Mouse (Mus musculus) small intestine, adult 2 months (tissue): ENCODE measurements around the gene Srp14. TPM values are rescaled to one million over a fixed set of nuclear protein-coding genes. Genes with fewer than 3 reads are reported as not detected.

Experiments used
- H3K27ac ChIP-seq: fragments of 200-500 bp; 2 replicates; pipeline ENCODE4 v1.5.1; 2012; ENCODE audit warnings: low read depth, low read length, control low read depth, inconsistent platforms; ENCODE audit not compliant: insufficient read depth
- H3K27me3 ChIP-seq: fragments of 200-500 bp; 2 replicates; pipeline ENCODE4 v1.6.1; 2012; ENCODE audit warnings: mild to moderate bottlenecking, moderate library complexity, low read length, inconsistent platforms; ENCODE audit not compliant: control insufficient read depth, insufficient read depth
- H3K36me3 ChIP-seq: fragments of 200-500 bp; 2 replicates; pipeline ENCODE4 v1.6.1; 2012; ENCODE audit warnings: mild to moderate bottlenecking, low read length, control low read depth, inconsistent platforms; ENCODE audit not compliant: control insufficient read depth, insufficient read depth
- H3K4me1 ChIP-seq: fragments of 200-500 bp; 2 replicates; pipeline ENCODE4 v1.6.1; 2012; ENCODE audit warnings: low read length, inconsistent platforms, mixed read lengths; ENCODE audit not compliant: control insufficient read depth, insufficient read depth, insufficient read length
- H3K4me3 ChIP-seq: fragments of 200-500 bp; 2 replicates; pipeline ENCODE4 v1.5.1; 2012; ENCODE audit warnings: low read depth, mild to moderate bottlenecking, control low read depth, inconsistent platforms, low read length, moderate library complexity
- CTCF ChIP-seq: fragments of 200-500 bp; IDR thresholded peaks from 2 replicates; pipeline ENCODE4 v1.5.1; 2012; ENCODE audit warnings: low read depth, mild to moderate bottlenecking, control low read depth, inconsistent platforms, low read length, moderate library complexity, mixed read lengths; ENCODE audit not compliant: insufficient replicate concordance, insufficient read length; ENCODE audit errors: extremely low read depth
- POLR2A ChIP-seq: fragments of 200-500 bp; IDR thresholded peaks from 2 replicates; pipeline ENCODE4 v1.6.1; 2012; ENCODE audit warnings: low read depth, mild to moderate bottlenecking, control low read depth, inconsistent platforms, low read length, moderate library complexity
- WGBS: fragments of 180-500 bp; shearing (Covaris S2); methylation state at CpG from one replicate; pipeline ENCODE4 v1.1.7; 2018; 5-methylcytosine and 5-hydroxymethylcytosine counted together
- polyA plus RNA-seq: library from polyadenylated mRNA; depleted of rRNA; stranded (reverse); fragments of >200 nt; gene quantifications from 2 replicates; pipeline ENCODE4 v1.2.3, GENCODE M21; 2012

The Srp14 gene
- polyA plus RNA-seq, 1 experiment: 16.3 TPM

GRCm38 (mm10) chr2:118490241-118491091 is 11.0 kb upstream of the Srp14 start:
- Histone ChIP-seq H3K27ac (peak overlapping the region; percentile 38), H3K4me1 (peaks cover 24% of the 10 kb centered on the region), H3K4me3 (no peak overlapping the region), H3K27me3 (no peaks in the 10 kb centered on the region), H3K36me3 (no peaks in the 10 kb centered on the region)
- 26% methylated on average over 12 of the region's 12 CpGs for WGBS
- TF ChIP-seq CTCF: no peak

- H3K27me3 ChIP-seq: no peaks in the 10 kb centered on the region
- TF ChIP-seq CTCF (no peak; the same call in 1 of the 2 replicates), POLR2A (no peak)
- H3K4me3 ChIP-seq: no peak overlapping the region
- H3K4me1 ChIP-seq: peaks cover 24% of the 10 kb centered on the region
- 83% methylated on average over 3 of the region's 3 CpGs for WGBS
- H3K27ac ChIP-seq: no peak overlapping the region
- no peaks in the 10 kb centered on the region for H3K36me3 ChIP-seq
These were observed 8.3 kb upstream of the Srp14 start for GRCm38 (mm10) chr2:118487806-118488205.

- peaks cover 24% of the 10 kb centered on the region for H3K4me1 ChIP-seq
- 17% methylated on average over 12 of the region's 12 CpGs for WGBS
These were observed 7.4 kb upstream of the Srp14 start for GRCm38 (mm10) chr2:118486933-118487332.

GRCm38 (mm10) chr2:118485415-118485814 is 5.9 kb upstream of the Srp14 start:
- no peaks in the 10 kb centered on the region for H3K36me3 ChIP-seq
- TF ChIP-seq POLR2A (no peak), CTCF (no peak)
- WGBS: 71% methylated on average over 3 of the region's 3 CpGs
- no peak overlapping the region for H3K4me3 ChIP-seq
- H3K27ac ChIP-seq: no peak overlapping the region
- H3K4me1 ChIP-seq: peaks cover 11% of the 10 kb centered on the region
- no peaks in the 10 kb centered on the region for H3K27me3 ChIP-seq

More at GRCm38 (mm10) chr2:118486933-118487332, 7.4 kb upstream of the Srp14 start:
- Histone ChIP-seq H3K36me3 (no peaks in the 10 kb centered on the region), H3K27ac (no peak overlapping the region), H3K4me3 (no peak overlapping the region), H3K27me3 (no peaks in the 10 kb centered on the region)
- TF ChIP-seq POLR2A: no peak
- TF ChIP-seq CTCF: peak; percentile 98

GRCm38 (mm10) chr2:118484386-118484898 is 4.9 kb upstream of the Srp14 start:
- Histone ChIP-seq H3K4me3 (no peak overlapping the region), H3K4me1 (peaks cover 2% of the 10 kb centered on the region; the same call in 1 of the 2 replicates), H3K27me3 (no peaks in the 10 kb centered on the region), H3K36me3 (no peaks in the 10 kb centered on the region), H3K27ac (no peak overlapping the region)
- TF ChIP-seq CTCF: no peak
- no peak for TF ChIP-seq POLR2A
- 84% methylated on average over 9 of the region's 9 CpGs for WGBS

GRCm38 (mm10) chr2:118483032-118483431 is 3.5 kb upstream of the Srp14 start:
- H3K36me3 ChIP-seq: no peaks in the 10 kb centered on the region
- 78% methylated on average over 5 of the region's 5 CpGs for WGBS
- no peak overlapping the region for H3K27ac ChIP-seq
- no peak overlapping the region for H3K4me3 ChIP-seq
- H3K4me1 ChIP-seq: peaks cover 6% of the 10 kb centered on the region; the same call in 1 of the 2 replicates
- TF ChIP-seq POLR2A (no peak), CTCF (no peak)
- H3K27me3 ChIP-seq: no peaks in the 10 kb centered on the region

- no peak for TF ChIP-seq POLR2A
- no peak for TF ChIP-seq CTCF
- H3K36me3 ChIP-seq: peaks cover 7% of the 10 kb centered on the region; the same call in 1 of the 2 replicates
- H3K4me3 ChIP-seq: no peak overlapping the region
- H3K27me3 ChIP-seq: no peaks in the 10 kb centered on the region
- H3K27ac ChIP-seq: no peak overlapping the region
- 94% methylated on average over 7 of the region's 7 CpGs for WGBS
- peaks cover 4% of the 10 kb centered on the region; the same call in 1 of the 2 replicates for H3K4me1 ChIP-seq
These were observed 1.4 kb upstream of the Srp14 start for GRCm38 (mm10) chr2:118480886-118481285.
